Mouse (Mus musculus) monocyte, adult 5-6 weeks (primary cell): ENCODE results near the gene Slfn4. TPM values are rescaled to one million over a fixed set of nuclear protein-coding genes. Genes with fewer than 3 reads are reported as not detected.

Experiments
- ATAC-seq: fragments of 153-309, 156-312 bp; replicated peaks from 2 replicates; pipeline ENCODE4 v1.8.0; 2017; ENCODE audit warnings: mild to moderate bottlenecking; ENCODE audit not compliant: low TSS enrichment, insufficient number of reproducible peaks, severe bottlenecking, poor library complexity, low FRiP score
- total RNA-seq: library from RNA; stranded (forward); fragments of 200-1000, 200-491, 200-594 nt; gene quantifications from 3 replicates; pipeline ENCODE4 v1.2.3, GENCODE M21; 2017

Slfn4 gene
- total RNA-seq, 1 experiment from 2014 or later: 2.7 TPM

DNA sequence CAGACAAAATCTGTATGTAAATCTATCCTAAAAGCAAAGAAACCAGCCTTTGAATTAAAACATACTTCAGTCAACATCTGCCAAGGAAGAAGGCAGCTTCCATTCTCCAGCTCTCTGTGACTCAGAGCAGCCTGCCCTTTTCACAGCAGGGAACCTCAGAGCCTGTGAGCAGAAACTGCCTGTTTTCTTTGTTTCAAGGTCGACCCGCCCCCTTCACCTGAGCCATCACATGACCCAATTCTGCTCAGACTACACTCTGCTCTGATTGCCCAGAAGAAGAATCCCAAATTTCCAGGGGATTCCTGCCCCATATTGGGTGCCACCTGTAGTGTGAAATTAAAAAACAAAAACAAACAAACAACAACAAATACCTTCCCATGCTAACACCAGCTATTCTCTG is 64.8 kb downstream of the Slfn4 start:
- ATAC-seq: no peak

Other genes with a start within 250 kb of the Slfn4 start
- gene Slfn5, start 223.8 kb upstream of the Slfn4 start, total RNA-seq: 16.5 to 25.2 TPM (median 20.3 TPM) in 3 replicates
- 7.5 to 17.2 TPM (median 7.7 TPM) in 3 replicates for gene Slfn9, start 183.4 kb upstream of the Slfn4 start, total RNA-seq
- gene Slfn8, start 154.4 kb upstream of the Slfn4 start, total RNA-seq: 32.7 to 79.3 TPM (median 34.1 TPM) in 3 replicates
- 546 to 771 TPM (median 642 TPM) in 3 replicates for gene Slfn2, start 110.1 kb upstream of the Slfn4 start, total RNA-seq
- 23.8 to 42.1 TPM (median 29.4 TPM) in 3 replicates for gene Slfn1, start 58.3 kb upstream of the Slfn4 start, total RNA-seq
- gene Slfn3, start 16.1 kb downstream of the Slfn4 start, total RNA-seq: 3.3 to 5.2 TPM (median 3.9 TPM) in 3 replicates
- 0.29 to 0.86 TPM (median 0.43 TPM) in 3 replicates for gene Slfn14, start 111.5 kb downstream of the Slfn4 start, total RNA-seq
- 58.0 to 88.4 TPM (median 71.4 TPM) in 3 replicates for gene Ap2b1, start 123.8 kb downstream of the Slfn4 start, total RNA-seq
- gene Pex12, start 127.4 kb downstream of the Slfn4 start, total RNA-seq: 3.8 to 5.7 TPM (median 4.9 TPM) in 3 replicates
- 0.11 TPM in 1 of 3 replicates, not detected in the others for gene Rasl10b, start 234.0 kb downstream of the Slfn4 start, total RNA-seq